In the genomic region with DNA sequence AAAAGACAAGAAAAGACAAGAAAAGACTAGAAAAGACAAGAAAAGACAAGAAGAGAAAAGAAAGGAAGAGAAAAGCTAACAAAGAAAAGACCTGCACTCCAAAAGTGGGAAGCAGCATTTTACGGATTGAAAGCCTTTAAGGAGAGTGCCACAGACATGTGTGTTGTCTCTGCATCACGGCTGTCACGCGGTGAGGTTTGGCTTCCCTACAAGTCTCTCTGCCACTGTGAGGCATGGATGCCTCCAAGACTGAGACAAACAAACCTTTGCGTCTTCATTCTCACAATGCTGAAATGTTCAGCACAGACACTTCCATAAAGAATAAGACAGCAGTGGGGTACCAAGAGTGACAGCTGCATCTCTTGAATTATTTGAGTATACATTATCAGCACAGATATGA, we compare ENCODE assay signal across 28 mouse cellular contexts.
DNase-seq lines count a peak whose midpoint lies in the region; ATAC-seq lines count a peak whose summit lies in the region.
"Had no signal": no experiment of that assay in that cellular context is flagged by ENCODE, and none has a peak within 500 bp of the region (broad histone marks: within the 10 kb centered on the region; RNA-seq: fewer than 3 reads in every experiment).

No protein-coding gene starts in this region.

- no peaks in the 10 kb centered on the region for H3K27me3 ChIP-seq in forebrain, embryonic 13.5 days
- no peaks in the 10 kb centered on the region for H3K27me3 ChIP-seq in forebrain, embryonic 10.5 days (ENCODE audit: poor library complexity, severe bottlenecking)
- H3K27me3 ChIP-seq: embryonic facial prominence, embryonic 12.5 days; heart, embryonic 15.5 days; limb, embryonic 15.5 days; liver, embryonic 13.5 days; Patski; stomach, embryonic 15.5 days had no signal

- DNase-seq in forebrain, embryonic 10.5 days (ENCODE audit: extremely low spot score, low spot score), result no peak
- DNase-seq in layer of hippocampus, adult 9-11 months, result peak; percentile 14
- no peak for DNase-seq in layer of hippocampus, postnatal 36 days
- DNase-seq in right cerebral cortex, postnatal 14 days, result peak; percentile 8
- no peak for DNase-seq in right cerebral cortex, adult 2 months (ENCODE audit: low spot score in 2 of 2)
- no peak for DNase-seq in adipocyte (ENCODE audit: low spot score)
- DNase-seq: adrenal gland, postnatal 14 days; cerebellum, adult 2 months; embryo, embryonic 11 days; gastrocnemius, postnatal 25 days; heart, adult 11 months; kidney, adult 9 months; kidney, postnatal 10 days; liver, embryonic 13.5 days; lung, adult 18-20 months; lung, postnatal 36 days had no signal

- no peak overlapping the region for H3K4me2 ChIP-seq in forebrain, embryonic 13.5 days
- H3K4me2 ChIP-seq: embryonic facial prominence, embryonic 12.5 days; heart, embryonic 15.5 days; limb, embryonic 15.5 days; liver, embryonic 13.5 days; midbrain, embryonic 11.5 days; stomach, embryonic 15.5 days had no signal

- H3K4me1 ChIP-seq in forebrain, embryonic 13.5 days, result no peaks in the 10 kb centered on the region
- no peaks in the 10 kb centered on the region for H3K4me1 ChIP-seq in forebrain, embryonic 10.5 days
- H3K4me1 ChIP-seq: embryonic facial prominence, embryonic 12.5 days; heart, embryonic 10.5 days; heart, embryonic 15.5 days; limb, embryonic 10.5 days; limb, embryonic 15.5 days; liver, embryonic 13.5 days; stomach, embryonic 15.5 days had no signal

- H3K36me3 ChIP-seq in forebrain, embryonic 13.5 days (ENCODE audit: poor library complexity, severe bottlenecking), result no peaks in the 10 kb centered on the region
- H3K36me3 ChIP-seq in forebrain, embryonic 10.5 days (replicated peaks), result no peaks in the 10 kb centered on the region
- H3K36me3 ChIP-seq: embryonic facial prominence, embryonic 12.5 days; heart, embryonic 10.5 days; heart, embryonic 15.5 days; limb, embryonic 10.5 days; limb, embryonic 15.5 days; liver, embryonic 13.5 days; stomach, embryonic 15.5 days had no signal

- ATAC-seq in forebrain, embryonic 13.5 days, result peak; percentile 66; the same call in 1 of the 2 replicates
- ATAC-seq: intestine, embryonic 16.5 days; midbrain, embryonic 16.5 days; Patski had no signal

- H3K27ac ChIP-seq in forebrain, embryonic 13.5 days, result no peak overlapping the region
- no peak overlapping the region for H3K27ac ChIP-seq in forebrain, embryonic 10.5 days
- H3K27ac ChIP-seq: embryonic facial prominence, embryonic 12.5 days; heart, embryonic 10.5 days; heart, embryonic 15.5 days; left cerebral cortex, adult 2 months; limb, embryonic 10.5 days; limb, embryonic 15.5 days; liver, embryonic 13.5 days; stomach, embryonic 15.5 days had no signal

- no peak overlapping the region for H3K9ac ChIP-seq in forebrain, embryonic 13.5 days
- H3K9ac ChIP-seq: embryonic facial prominence, embryonic 12.5 days; heart, embryonic 15.5 days; limb, embryonic 15.5 days; liver, embryonic 13.5 days; stomach, embryonic 15.5 days had no signal

- no peak overlapping the region for H3K4me3 ChIP-seq in forebrain, embryonic 13.5 days
- no peak overlapping the region for H3K4me3 ChIP-seq in forebrain, embryonic 10.5 days
- H3K4me3 ChIP-seq: embryonic facial prominence, embryonic 12.5 days; heart, embryonic 10.5 days; heart, embryonic 15.5 days; left cerebral cortex, adult 2 months; limb, embryonic 10.5 days; limb, embryonic 15.5 days; liver, embryonic 13.5 days; stomach, embryonic 15.5 days had no signal

- H3K9me3 ChIP-seq in forebrain, embryonic 13.5 days (replicated peaks), result no peaks in the 10 kb centered on the region
- no peaks in the 10 kb centered on the region for H3K9me3 ChIP-seq in forebrain, embryonic 10.5 days
- H3K9me3 ChIP-seq: embryonic facial prominence, embryonic 12.5 days; heart, embryonic 10.5 days; heart, embryonic 15.5 days; limb, embryonic 10.5 days; limb, embryonic 15.5 days; liver, embryonic 13.5 days; stomach, embryonic 15.5 days had no signal

- 80% methylated on average over 5 of the region's 5 CpGs for WGBS in forebrain, embryonic 13.5 days
- 93% methylated on average over 5 of the region's 5 CpGs for WGBS in forebrain, embryonic 10.5 days

Comparison
In these comparisons a context has a peak if more than half of its experiments do, and no peak if none do; other contexts are left out.
1. DNase-seq: peak in layer of hippocampus, adult 9-11 months (single experiment) and right cerebral cortex, postnatal 14 days (single experiment); none in forebrain, embryonic 10.5 days (single experiment), layer of hippocampus, postnatal 36 days (0 of 2), right cerebral cortex, adult 2 months (0 of 2) and adipocyte (single experiment).